Mouse (Mus musculus): ENCODE data around the gene Rbbp6. TPM values are rescaled to one million over a fixed set of nuclear protein-coding genes. Genes with fewer than 3 reads are reported as not detected.

Gene Rbbp6
- polyA plus RNA-seq, 1 experiment from 2014 or later: 29.6 TPM

Other genes with a start within 250 kb of the Rbbp6 start
- 33.1 and 41.1 TPM in 2 replicates for gene Tnrc6a, start 158.2 kb downstream of the Rbbp6 start, polyA plus RNA-seq (2014; fragmentation: Nextera tagmentation; extraction: Ambion mirVana)
- gene Slc5a11, start 249.1 kb downstream of the Rbbp6 start, polyA plus RNA-seq (2014; fragmentation: Nextera tagmentation; extraction: Ambion mirVana): 0.37 TPM in 1 of 2 replicates, not detected in the other

All from forebrain, embryonic 14.5 days (tissue).